Mouse (Mus musculus) CH12.LX (cell line): ENCODE measurements around the gene Plxnb3. TPM values are rescaled to one million over a fixed set of nuclear protein-coding genes. Genes with fewer than 3 reads are reported as not detected.
A peak's percentile ranks its signal among the peaks of the same experiment; 100 is the strongest.

Experiments used
- DNase-seq: peaks from one replicate; pipeline ENCODE4 v3.0.0-alpha.2; 2013; ENCODE audit errors: extremely low read depth
- H3K27ac ChIP-seq: 2 replicates; pipeline ENCODE4 v1.5.1; 2012; ENCODE audit warnings: low read depth, mild to moderate bottlenecking, control low read depth, moderate library complexity; ENCODE audit not compliant: insufficient read depth
- H3K27me3 ChIP-seq: replicated peaks from 2 replicates; pipeline ENCODE3; 2012; ENCODE audit warnings: inconsistent platforms
- H3K36me3 ChIP-seq, 2 experiments: replicated peaks in 1 of 2; 2 replicates each; pipeline versions ENCODE3 to v1.6.1; 2012; ENCODE audit warnings: inconsistent platforms in 1 of 2, low read length in 1 of 2, mild to moderate bottlenecking in 1 of 2, mixed read lengths in 1 of 2, moderate library complexity in 1 of 2; ENCODE audit not compliant: control insufficient read depth in 1 of 2, insufficient read depth in 1 of 2
- H3K4me1 ChIP-seq, 2 experiments: 2 replicates each; pipeline ENCODE4 v1.6.1; 2012; ENCODE audit warnings: inconsistent platforms in 1 of 2, moderate library complexity in 1 of 2; ENCODE audit not compliant: insufficient read depth in 2 of 2, control insufficient read depth in 1 of 2
- H3K4me2 ChIP-seq: 2 replicates; pipeline ENCODE4 v1.6.1; 2012; ENCODE audit warnings: low read depth, mild to moderate bottlenecking, control low read depth; ENCODE audit not compliant: poor library complexity, insufficient read depth, severe bottlenecking
- H3K4me3 ChIP-seq, 3 experiments: fragments of 150-350 bp in 1 of 3; sonication (generic) in 1 of 3; replicated peaks in 1 of 3; 2 replicates each; pipeline versions ENCODE3 to v1.5.1; 2011 to 2012; ENCODE audit warnings: low read depth in 2 of 3, low read length in 2 of 3, mild to moderate bottlenecking in 2 of 3, moderate library complexity in 2 of 3, control low read depth in 1 of 3, improper control_type of control experiment in 1 of 3, inconsistent platforms in 1 of 3, mixed read lengths in 1 of 3; ENCODE audit not compliant: poor library complexity in 1 of 3
- H3K79me2 ChIP-seq: replicated peaks from 2 replicates; pipeline ENCODE4 v1.6.1; 2012; ENCODE audit warnings: mild to moderate bottlenecking, moderate library complexity; ENCODE audit not compliant: control insufficient read depth, poor library complexity, insufficient read depth, severe bottlenecking; ENCODE audit errors: extremely low read depth
- H3K9ac ChIP-seq: 2 replicates; pipeline ENCODE4 v1.6.1; 2012; ENCODE audit warnings: low read depth, mild to moderate bottlenecking, control low read depth, moderate library complexity; ENCODE audit not compliant: insufficient read depth
- H3K9me3 ChIP-seq: replicated peaks from 2 replicates; pipeline ENCODE3; 2012; ENCODE audit warnings: low read length, inconsistent platforms, mixed read lengths
- BHLHE40 ChIP-seq: IDR thresholded peaks from 2 replicates; pipeline ENCODE4 v1.6.1; 2011; ENCODE audit warnings: mild to moderate bottlenecking, low read depth, low read length, improper control_type of control experiment
- CTCF ChIP-seq, 2 experiments: IDR thresholded peaks in 1 of 2; conservative IDR thresholded peaks in 1 of 2; 2 replicates each; pipeline ENCODE4 v1.5.1; 2011 to 2012; ENCODE audit warnings: low read depth in 2 of 2, low read length in 2 of 2, improper control_type of control experiment in 1 of 2, inconsistent platforms in 1 of 2, mild to moderate bottlenecking in 1 of 2, moderate library complexity in 1 of 2
- ELF1 ChIP-seq: IDR thresholded peaks from 2 replicates; pipeline ENCODE4 v1.6.1; 2014; ENCODE audit warnings: low read depth, mild to moderate bottlenecking, inconsistent platforms, low read length, improper control_type of control experiment
- GABPA ChIP-seq: IDR thresholded peaks from 2 replicates; pipeline ENCODE4 v1.6.1; 2012; ENCODE audit warnings: low read depth, low read length, improper control_type of control experiment, inconsistent platforms; ENCODE audit not compliant: insufficient replicate concordance
- HCFC1 ChIP-seq: IDR thresholded peaks from 2 replicates; pipeline ENCODE4 v1.6.1; 2012; ENCODE audit warnings: low read depth, mild to moderate bottlenecking, inconsistent platforms, low read length, improper control_type of control experiment
- IRF4 ChIP-seq: IDR thresholded peaks from 2 replicates; pipeline ENCODE4 v1.6.1; 2014; ENCODE audit warnings: low read depth, mild to moderate bottlenecking, inconsistent platforms, low read length, improper control_type of control experiment
- JUN ChIP-seq: IDR thresholded peaks from 2 replicates; pipeline ENCODE4 v1.6.1; 2011; ENCODE audit warnings: low read depth, mild to moderate bottlenecking, low read length, improper control_type of control experiment, moderate library complexity; ENCODE audit not compliant: insufficient read depth
- MAFK ChIP-seq: IDR thresholded peaks from 2 replicates; pipeline ENCODE4 v1.6.1; 2011; ENCODE audit warnings: low read length, improper control_type of control experiment; ENCODE audit not compliant: insufficient replicate concordance
- MAX ChIP-seq: IDR thresholded peaks from 2 replicates; pipeline ENCODE4 v1.6.1; 2011; ENCODE audit warnings: low read length, improper control_type of control experiment
- MEF2A ChIP-seq: IDR thresholded peaks from 2 replicates; pipeline ENCODE4 v1.6.1; 2014; ENCODE audit warnings: low read depth, mild to moderate bottlenecking, inconsistent platforms, low read length, improper control_type of control experiment, borderline replicate concordance
- MXI1 ChIP-seq: IDR thresholded peaks from 2 replicates; pipeline ENCODE4 v1.6.1; 2011; ENCODE audit warnings: mild to moderate bottlenecking, low read depth, low read length, improper control_type of control experiment
- NRF1 ChIP-seq: IDR thresholded peaks from 2 replicates; pipeline ENCODE4 v1.6.1; 2014; ENCODE audit warnings: low read depth, mild to moderate bottlenecking, inconsistent platforms, low read length, improper control_type of control experiment, moderate library complexity
- RAD21 ChIP-seq: IDR thresholded peaks from 2 replicates; pipeline ENCODE4 v1.6.1; 2011; ENCODE audit warnings: low read depth, mild to moderate bottlenecking, low read length, improper control_type of control experiment, moderate library complexity
- SIN3A ChIP-seq: IDR thresholded peaks from 2 replicates; pipeline ENCODE4 v1.6.1; 2012; ENCODE audit warnings: low read length, improper control_type of control experiment, inconsistent platforms
- SMC3 ChIP-seq: IDR thresholded peaks from 2 replicates; pipeline ENCODE4 v1.6.1; 2011; ENCODE audit warnings: low read depth, low read length, improper control_type of control experiment
- UBTF ChIP-seq: IDR thresholded peaks from 2 replicates; pipeline ENCODE4 v1.6.1; 2012; ENCODE audit warnings: low read depth, mild to moderate bottlenecking, inconsistent platforms, low read length, improper control_type of control experiment, moderate library complexity
- USF1 ChIP-seq: IDR thresholded peaks from 2 replicates; pipeline ENCODE4 v1.6.1; 2014; ENCODE audit warnings: low read depth, mild to moderate bottlenecking, inconsistent platforms, low read length, improper control_type of control experiment
- USF2 ChIP-seq: conservative IDR thresholded peaks from 2 replicates; pipeline ENCODE4 v1.6.1; 2011; ENCODE audit warnings: low read depth, low read length, improper control_type of control experiment
- ZC3H11A ChIP-seq: IDR thresholded peaks from 2 replicates; pipeline ENCODE4 v1.6.1; 2012; ENCODE audit warnings: low read depth, mild to moderate bottlenecking, inconsistent platforms, low read length, improper control_type of control experiment
- dilution Hi-C: fragments of 300-500 bp; cut with MboI; formaldehyde crosslinking; loops from 2 replicates; pipeline ENCODE4 v1.14.3; 2020; ENCODE audit warnings: low sequenced_read_pairs; ENCODE audit not compliant: extremely low pct_unique_long_range_greater_than_20kb, extremely low pct_ligation_motif_present
- in situ Hi-C: fragments of 300-500 bp; cut with MboI; formaldehyde crosslinking; loops from 3 replicates; pipeline ENCODE4 v1.14.3; 2019; ENCODE audit warnings: low sequenced_read_pairs, low pct_ligation_motif_present, low pct_unique_long_range_greater_than_20kb, mixed read lengths
- polyA plus RNA-seq: library from polyadenylated mRNA; unstranded; fragments of >175 nt; gene quantifications from 2 replicates; pipeline ENCODE4 v1.2.1, GENCODE M21; 2012; ENCODE audit warnings: low read depth; ENCODE audit not compliant: insufficient read length
- total RNA-seq, 2 experiments: library from RNA; depleted of rRNA; stranded (reverse); fragments of 300-350 nt in 1 of 2; fragments of >200 nt in 1 of 2; gene quantifications; 2 replicates each; pipeline ENCODE4 v1.2.3; 2012 to 2014

The Plxnb3 gene
- total and polyA plus RNA-seq, 3 experiments, result 0.28 to 0.76 (median 0.59) TPM

DNA sequence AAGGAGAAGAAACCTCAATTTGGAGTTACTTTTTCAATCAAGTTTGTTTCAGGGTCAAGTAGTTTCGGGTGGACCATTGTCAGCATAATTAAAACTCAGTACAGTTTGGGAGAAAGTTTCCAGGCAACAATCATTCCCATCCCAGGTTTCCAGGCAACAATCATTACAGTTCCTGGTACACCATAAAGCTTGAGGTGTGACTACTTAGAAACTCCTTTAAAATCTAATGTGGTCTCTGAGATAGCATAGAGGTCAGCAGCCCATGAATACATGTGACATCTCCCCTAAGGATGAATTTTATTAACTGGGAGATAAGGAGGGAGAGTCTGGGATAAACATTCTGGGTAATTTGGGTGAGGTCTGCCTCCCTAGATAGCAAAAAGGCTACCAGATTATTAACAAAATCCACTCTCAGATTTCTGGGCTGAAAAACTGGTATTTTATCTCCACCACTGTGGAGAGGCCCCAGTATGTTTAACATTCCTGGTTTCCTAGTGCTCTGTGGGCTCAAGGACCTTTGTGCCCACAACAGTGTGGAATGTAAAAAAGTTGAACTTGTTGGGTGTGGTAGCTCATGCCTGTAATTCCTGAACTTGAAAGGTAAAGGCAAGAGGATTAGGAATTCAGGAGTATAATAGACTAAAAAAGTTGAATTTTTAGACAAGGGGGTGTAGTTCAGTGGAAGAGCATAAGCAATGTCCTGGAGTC, 12.0 kb upstream of the Plxnb3 start:
- in situ Hi-C loops (no loop called here), dilution Hi-C loops (no loop called here)
- no peak for TF ChIP-seq CTCF (conservative IDR thresholded peaks at IDR 0.05 in 1 of 2, IDR thresholded peaks at IDR 0.05 in 1 of 2; ENCODE audit: low read depth in 2 of 2, low read length in 2 of 2)
- no peak for TF ChIP-seq HCFC1
- TF ChIP-seq SIN3A, result no peak
- no peak for TF ChIP-seq USF1
- TF ChIP-seq BHLHE40, result no peak
- TF ChIP-seq ELF1, result no peak
- Histone ChIP-seq H3K4me2 (no peak overlapping the region), H3K27me3 (no peaks in the 10 kb centered on the region), H3K27ac (no peak overlapping the region), H3K79me2 (no peaks in the 10 kb centered on the region), H3K4me3 (no peak overlapping the region), H3K9me3 (no peaks in the 10 kb centered on the region), H3K4me1 (no peaks in the 10 kb centered on the region), H3K36me3 (no peaks in the 10 kb centered on the region), H3K9ac (no peak overlapping the region)
- no peak for DNase-seq

- TF ChIP-seq CTCF (conservative IDR thresholded peaks at IDR 0.05 in 1 of 2, IDR thresholded peaks at IDR 0.05 in 1 of 2; ENCODE audit: low read depth in 2 of 2, low read length in 2 of 2) (peak in 1 of 2 experiments; percentile 50; a peak in 2 of 4 replicates), MAX (no peak), SMC3 (peak; percentile 37), ZC3H11A (no peak), JUN (no peak), USF2 (no peak), RAD21 (peak; percentile 39), MEF2A (no peak), MXI1 (no peak), GABPA (no peak), MAFK (no peak), UBTF (no peak), IRF4 (no peak), NRF1 (no peak)
- TF ChIP-seq, all 38 proteins: peak for 3
- no peak overlapping the region for H3K4me2 ChIP-seq
- no peak overlapping the region for H3K9ac ChIP-seq
- no peaks in the 10 kb centered on the region for H3K4me1 ChIP-seq
- no peak for DNase-seq
- H3K36me3 ChIP-seq, result no peaks in the 10 kb centered on the region
- dilution Hi-C loops (no loop called here), in situ Hi-C loops (no loop called here)
- H3K9me3 ChIP-seq, result no peaks in the 10 kb centered on the region
- H3K27ac ChIP-seq, result no peak overlapping the region
- no peaks in the 10 kb centered on the region for H3K27me3 ChIP-seq
- no peaks in the 10 kb centered on the region for H3K79me2 ChIP-seq
- no peak overlapping the region for H3K4me3 ChIP-seq
Observed at GRCm38 (mm10) chrX:73748977-73749376, 7.9 kb upstream of the Plxnb3 start.
